ENCODE assay signal across 13 mouse cellular contexts in genomic region chr7:15987661-15988356, GRCm38 (mm10). TPM values are rescaled to one million over a fixed set of nuclear protein-coding genes. Genes with fewer than 3 reads are reported as not detected.
DNase-seq lines count a peak whose midpoint lies in the region; ATAC-seq lines count a peak whose summit lies in the region.
"Had no signal": no experiment of that assay in that cellular context is flagged by ENCODE, and none has a peak within 500 bp of the region (broad histone marks: within the 10 kb centered on the region; RNA-seq: fewer than 3 reads in every experiment).

No protein-coding gene starts in this region.

- no peak overlapping the region for H3K4me2 ChIP-seq in limb, embryonic 11.5 days (ENCODE audit: low read depth, severe bottlenecking)

- H3K4me1 ChIP-seq in limb, embryonic 11.5 days (ENCODE audit: control insufficient read depth, insufficient read depth, low read length), result no peaks in the 10 kb centered on the region
- no peaks in the 10 kb centered on the region for H3K4me1 ChIP-seq in limb, embryonic 10.5 days

- 90% methylated on average over 16 of the region's 16 CpGs for WGBS in limb, embryonic 11.5 days
- WGBS in limb, embryonic 10.5 days, result 93% methylated on average over 16 of the region's 16 CpGs

- H3K9ac ChIP-seq in limb, embryonic 11.5 days (ENCODE audit: low read length), result no peak overlapping the region

- H3K27ac ChIP-seq in limb, embryonic 11.5 days (replicated peaks; ENCODE audit: low read depth, low read length), result no peak overlapping the region
- no peak overlapping the region for H3K27ac ChIP-seq in limb, embryonic 10.5 days
- H3K27ac ChIP-seq: kidney, postnatal 0 days had no signal

- H3K36me3 ChIP-seq in limb, embryonic 11.5 days (ENCODE audit: control insufficient read depth, insufficient read depth, low read length), result peaks cover 29% of the 10 kb centered on the region
- peaks cover 88% of the 10 kb centered on the region for H3K36me3 ChIP-seq in limb, embryonic 10.5 days

- H3K4me3 ChIP-seq in limb, embryonic 11.5 days (ENCODE audit: low read depth, low read length), result no peak overlapping the region
- H3K4me3 ChIP-seq in limb, embryonic 10.5 days, result no peak overlapping the region

- H3K27me3 ChIP-seq in limb, embryonic 11.5 days (ENCODE audit: control insufficient read depth, insufficient read depth, low read length), result no peaks in the 10 kb centered on the region
- no peaks in the 10 kb centered on the region for H3K27me3 ChIP-seq in limb, embryonic 10.5 days (ENCODE audit: low read depth, poor library complexity, severe bottlenecking)

- intact Hi-C loops in gastrocnemius, postnatal 14 days (cut with DNase I; ENCODE audit: low total_unique reads), result no loop called here

- 0 out of 2 replicates have a peak, but pooled peaks have one; percentile 38 for ATAC-seq in limb, embryonic 11.5 days (ENCODE audit: insufficient number of reproducible peaks, low FRiP score, low TSS enrichment, low read depth)

- H3K9me3 ChIP-seq in limb, embryonic 11.5 days (ENCODE audit: control insufficient read depth, low read length), result no peaks in the 10 kb centered on the region
- H3K9me3 ChIP-seq in limb, embryonic 10.5 days (replicated peaks), result no peaks in the 10 kb centered on the region

- DNase-seq in gastrocnemius, postnatal 14 days, result peak; percentile 35
- DNase-seq in gastrocnemius, adult 18-20 months (ENCODE audit: low spot score), result no peak
- no peak for DNase-seq in limb, embryonic 11.5 days (ENCODE audit: low spot score)
- no peak for DNase-seq in limb, embryonic 10.5 days (ENCODE audit: low spot score)
- peak; percentile 51 for DNase-seq in right cerebral cortex, adult 18-20 months
- no peak for DNase-seq in right cerebral cortex, postnatal 10 days (ENCODE audit: low spot score in 2 of 2)
- DNase-seq in MN1 (ENCODE audit: low spot score), result no peak
- DNase-seq in retina, embryonic 14.5 days (ENCODE audit: low spot score), result no peak
- DNase-seq: adrenal gland, adult 8-10 months; gastrocnemius, postnatal 36 days; spleen, adult 18-20 months; thymus, adult 18-20 months had no signal

RNA-seq across cellular contexts. Expression of gene Ehd2, which starts 20.4 kb away (rescaled TPM):
- 100 to 1,000 TPM in 1 of 2 experiments, 10 to 100 TPM in 1; 91.3 to 101 TPM for total RNA-seq in gastrocnemius, postnatal 14 days (2021)
- total RNA-seq in gastrocnemius, adult 18-20 months (2021), result 10 to 100 TPM; 24.9 to 37.4 TPM
- polyA plus RNA-seq in limb, embryonic 11.5 days (2014; fragmentation: Nextera tagmentation; extraction: Ambion mirVana), result 8.1 and 9.3 TPM in 2 replicates
- polyA plus RNA-seq in limb, embryonic 10.5 days (2016; fragmentation: Nextera tagmentation; extraction: Ambion mirVana), result 10.1 and 10.4 TPM in 2 replicates

RNA-seq across cellular contexts. Expression of gene Nop53, which starts 41.9 kb away (rescaled TPM):
- total RNA-seq in gastrocnemius, postnatal 14 days (2021), result 100 to 1,000 TPM; 121 to 127 TPM
- 10 to 100 TPM; 82.3 to 91.7 TPM for total RNA-seq in gastrocnemius, adult 18-20 months (2021)
- 195 and 197 TPM in 2 replicates for polyA plus RNA-seq in limb, embryonic 11.5 days (2014; fragmentation: Nextera tagmentation; extraction: Ambion mirVana)
- polyA plus RNA-seq in limb, embryonic 10.5 days (2016; fragmentation: Nextera tagmentation; extraction: Ambion mirVana), result 173 and 203 TPM in 2 replicates

RNA-seq across cellular contexts. Expression of gene Bicra, which starts 59.9 kb away (rescaled TPM):
- 1 to 10 TPM; 7.9 to 8.8 TPM for total RNA-seq in gastrocnemius, postnatal 14 days (2021)
- total RNA-seq in gastrocnemius, adult 18-20 months (2021), result 1 to 10 TPM; 5.5 to 6.6 TPM
- 9.3 and 10.1 TPM in 2 replicates for polyA plus RNA-seq in limb, embryonic 11.5 days (2014; fragmentation: Nextera tagmentation; extraction: Ambion mirVana)
- 10.6 and 10.8 TPM in 2 replicates for polyA plus RNA-seq in limb, embryonic 10.5 days (2016; fragmentation: Nextera tagmentation; extraction: Ambion mirVana)

Comparison
In these comparisons a context has a peak if more than half of its experiments do, and no peak if none do; other contexts are left out.
1. DNase-seq: peak in gastrocnemius, postnatal 14 days (single experiment) and right cerebral cortex, adult 18-20 months (single experiment); none in gastrocnemius, adult 18-20 months (single experiment), limb, embryonic 11.5 days (single experiment), limb, embryonic 10.5 days (single experiment), right cerebral cortex, postnatal 10 days (0 of 2), MN1 (single experiment) and retina, embryonic 14.5 days (single experiment).